Mouse (Mus musculus) 416B (cell line): ENCODE results near the gene 4930442H23Rik.
"Not testable (repeated sequence)": the region's sequence is repeated elsewhere in the genome, so short reads cannot be mapped to it uniquely, and the experiment has no call there.

Experiments used
- DNase-seq: peaks from one replicate; pipeline ENCODE4 v3.0.0; 2011; ENCODE audit warnings: low read depth

4930442H23Rik gene

DNA sequence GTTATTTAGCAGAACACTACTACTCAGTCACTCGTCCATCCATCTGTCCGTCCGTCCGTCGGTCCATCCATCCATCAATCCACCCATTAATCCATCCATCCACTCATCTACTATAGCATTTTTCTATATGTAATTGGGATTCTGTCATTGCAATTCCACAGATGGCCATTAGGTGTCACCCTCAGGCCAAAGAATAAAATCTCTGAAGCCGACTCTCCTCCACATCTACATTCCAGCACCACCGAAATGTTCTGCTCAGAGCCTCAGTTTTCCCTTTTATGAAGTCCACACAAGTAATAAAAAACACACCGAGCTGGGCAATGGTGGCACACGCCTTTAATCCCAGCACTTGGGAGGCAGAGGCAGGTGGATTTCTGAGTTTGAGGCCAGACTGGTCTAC lies 14.6 kb upstream of the 4930442H23Rik start:
- DNase-seq, result peak; percentile 75

DNA sequence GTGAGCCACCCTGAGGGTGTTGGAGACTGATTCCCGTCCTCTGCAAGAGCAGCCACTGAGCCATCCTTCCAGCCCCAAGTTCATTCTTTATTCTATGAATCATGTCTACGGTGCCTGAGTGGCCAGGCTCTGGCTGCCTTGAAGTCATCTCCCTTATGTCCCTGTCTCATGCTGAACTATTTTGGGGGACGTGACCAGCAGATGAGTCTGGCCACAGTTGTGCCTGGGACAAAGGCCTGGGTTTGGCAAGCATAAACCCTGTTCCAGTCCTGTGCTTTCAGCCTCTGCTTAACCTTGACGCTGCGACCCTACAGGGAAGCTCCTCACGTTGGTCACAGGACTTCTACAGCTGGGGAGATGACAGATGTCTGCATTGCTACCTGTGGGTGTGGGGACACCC lies 13.7 kb upstream of the 4930442H23Rik start:
- no peak for DNase-seq

DNA sequence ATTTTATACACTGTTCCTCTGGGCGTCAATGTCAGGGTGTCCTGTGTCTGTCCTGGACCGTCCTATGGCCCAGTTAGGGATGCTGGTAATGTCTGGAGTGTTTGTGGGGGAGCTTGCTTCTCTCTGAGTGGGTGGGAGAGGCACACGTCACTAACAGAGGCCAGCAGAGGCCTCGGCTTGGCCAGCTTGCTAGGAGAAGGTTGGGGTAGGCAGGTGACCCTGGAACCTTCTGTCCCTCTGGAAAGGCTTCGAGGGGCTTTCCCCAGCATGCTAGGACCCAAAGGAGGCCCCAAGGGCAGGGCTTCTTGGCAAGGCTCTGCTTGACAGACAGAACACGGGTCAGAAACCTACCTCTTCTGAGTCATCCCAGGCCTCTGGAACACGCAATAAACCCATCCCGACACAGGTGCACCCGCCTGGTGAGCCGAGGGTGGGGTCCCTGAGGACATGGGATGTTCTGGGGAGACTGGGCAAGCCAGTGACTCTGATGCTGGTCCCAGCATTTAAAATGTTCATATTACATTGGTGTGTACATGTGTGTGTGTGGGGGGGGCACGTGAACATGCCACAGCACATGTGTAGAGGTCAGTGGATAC lies 12.9 kb upstream of the 4930442H23Rik start:
- DNase-seq, result no peak

DNA sequence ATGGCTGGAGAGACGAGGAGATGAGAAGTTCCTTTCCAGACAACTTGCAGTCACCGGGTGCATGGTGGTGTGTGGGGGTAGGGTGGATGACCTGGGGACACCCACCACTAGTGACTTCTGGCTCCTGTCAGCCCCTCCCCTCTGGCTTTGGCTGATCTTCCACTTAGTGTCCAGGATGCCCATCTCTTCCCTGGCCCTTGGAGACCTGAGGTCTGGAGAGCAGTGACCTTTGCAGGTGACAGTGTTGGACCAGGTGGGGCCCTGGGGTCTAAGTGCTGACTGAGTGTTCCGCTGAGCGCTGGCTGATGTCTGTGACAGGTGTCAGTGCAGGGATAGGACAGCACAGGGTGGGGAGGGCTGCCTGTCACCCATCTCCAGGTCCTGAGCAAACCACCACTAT lies 11.7 kb upstream of the 4930442H23Rik start:
- DNase-seq, result no peak

DNA sequence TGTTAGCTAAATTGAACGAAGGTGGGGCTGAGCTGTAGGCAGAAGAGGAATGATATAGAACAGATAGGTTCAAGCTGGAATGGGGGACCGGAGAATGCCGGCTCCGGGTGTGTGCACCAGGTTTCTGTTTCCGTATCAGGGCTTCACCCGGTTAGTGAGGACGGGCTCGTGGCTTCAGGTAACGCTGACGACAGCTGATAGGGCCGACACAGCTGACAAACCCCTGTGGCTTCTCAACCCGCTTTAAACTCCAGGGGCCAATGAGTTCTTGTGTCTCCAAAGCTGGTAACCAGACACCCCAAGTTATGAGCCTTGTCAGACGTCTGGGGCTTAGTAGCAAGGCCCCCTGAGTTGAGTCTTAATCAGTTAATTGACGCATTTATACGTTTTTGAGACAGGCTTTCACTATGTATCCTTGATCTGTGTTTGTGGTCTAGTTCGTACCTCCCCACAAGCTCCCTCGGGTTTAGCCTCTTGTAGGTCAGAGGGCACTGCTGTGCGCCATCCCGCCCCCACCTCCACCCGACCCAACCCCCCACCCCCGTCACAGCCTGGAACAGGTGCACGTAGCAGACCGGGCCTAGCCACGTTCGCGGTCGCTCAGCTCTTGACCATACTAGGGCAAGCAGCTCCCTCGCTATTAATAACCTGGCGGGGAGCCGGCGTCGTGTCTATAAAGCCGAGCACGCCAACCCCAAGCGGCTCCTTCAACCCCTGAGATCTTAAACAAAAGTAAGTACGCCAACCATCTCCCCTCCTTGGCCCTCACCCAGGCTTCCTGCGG lies 10.5 kb upstream of the 4930442H23Rik start:
- DNase-seq, result no peak

DNA sequence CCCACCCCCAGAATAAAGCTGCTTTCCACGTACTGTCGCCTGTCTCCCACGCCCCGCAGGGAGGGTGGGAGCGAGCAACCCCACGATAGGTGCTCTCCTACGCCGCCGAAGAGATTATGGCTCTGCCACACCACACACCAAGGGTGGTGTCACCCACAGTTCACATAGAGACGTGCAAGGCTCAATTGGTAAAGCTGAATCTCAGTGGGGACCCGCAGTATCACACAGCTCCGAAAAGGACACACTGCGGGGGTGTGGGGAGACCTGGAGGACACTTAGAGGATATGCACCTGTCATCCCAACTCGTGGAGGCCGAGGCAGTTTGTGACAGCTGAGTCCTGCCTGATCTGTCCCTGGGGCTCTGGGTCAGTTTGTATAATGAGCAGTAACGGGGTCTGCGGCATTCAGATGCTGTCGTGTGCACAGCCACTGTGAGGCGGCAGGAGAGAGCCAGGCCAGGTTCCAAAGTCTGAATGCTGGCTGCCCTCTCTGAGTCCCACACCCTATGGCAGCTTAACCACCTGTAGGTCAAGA lies 9.4 kb upstream of the 4930442H23Rik start:
- peak; percentile 45 for DNase-seq

DNA sequence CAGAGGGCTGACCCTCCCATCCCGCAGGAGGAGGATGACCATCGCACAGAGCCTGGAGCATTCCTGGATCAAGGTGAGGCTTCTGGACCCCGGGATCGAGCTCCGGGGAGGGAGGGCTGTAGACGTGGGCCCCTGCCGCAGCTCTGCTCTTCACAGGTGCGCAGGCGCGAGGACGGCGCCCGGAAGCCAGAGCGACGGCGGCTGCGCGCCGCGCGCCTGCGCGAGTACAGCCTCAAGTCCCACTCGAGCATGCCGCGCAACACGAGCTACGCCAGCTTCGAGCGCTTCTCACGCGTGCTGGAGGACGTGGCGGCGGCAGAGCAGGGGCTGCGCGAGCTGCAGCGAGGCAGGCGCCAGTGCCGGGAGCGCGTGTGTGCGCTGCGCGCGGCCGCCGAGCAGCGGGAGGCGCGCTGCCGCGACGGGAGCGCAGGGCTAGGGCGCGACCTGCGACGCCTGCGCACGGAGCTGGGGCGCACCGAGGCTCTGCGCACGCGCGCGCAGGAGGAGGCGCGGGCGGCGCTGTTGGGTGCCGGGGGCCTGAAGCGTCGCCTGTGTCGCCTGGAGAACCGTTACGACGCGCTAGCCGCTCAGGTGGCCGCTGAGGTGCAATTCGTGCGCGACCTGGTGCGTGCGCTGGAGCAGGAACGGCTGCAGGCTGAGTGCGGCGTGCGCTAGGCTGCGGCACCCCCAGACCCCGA lies 8.8 kb upstream of the 4930442H23Rik start:
- DNase-seq, result peak; percentile 87

DNA sequence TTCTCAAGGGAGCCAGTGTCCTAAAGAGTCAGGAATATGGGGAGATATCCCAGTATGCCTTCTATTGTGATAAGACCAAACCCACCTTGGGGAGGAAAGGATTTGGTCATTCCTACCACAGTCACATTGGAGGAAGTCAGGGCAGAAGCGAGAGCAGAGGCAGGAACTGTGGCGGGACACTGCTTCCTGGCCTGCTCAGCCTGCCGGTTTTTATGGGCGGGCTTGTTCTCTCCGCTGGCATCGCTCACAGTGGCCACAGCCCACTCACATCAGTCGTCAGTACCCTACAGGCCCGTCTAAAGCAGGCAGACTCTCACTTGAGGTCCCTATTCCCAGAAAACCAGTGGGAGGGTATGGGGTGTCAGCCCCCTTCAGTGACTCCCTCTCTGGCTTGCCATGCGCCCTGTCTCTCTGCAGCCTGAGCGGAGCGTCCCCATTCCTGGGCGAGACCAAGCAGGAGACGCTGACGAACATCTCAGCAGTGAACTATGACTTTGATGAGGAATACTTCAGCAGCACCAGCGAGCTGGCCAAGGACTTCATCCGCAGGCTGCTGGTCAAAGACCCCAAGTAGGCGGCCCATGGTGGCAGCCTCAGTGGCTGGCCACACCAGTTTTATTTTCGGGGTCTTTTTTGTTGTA lies 7.8 kb upstream of the 4930442H23Rik start:
- peak; percentile 81 for DNase-seq

DNA sequence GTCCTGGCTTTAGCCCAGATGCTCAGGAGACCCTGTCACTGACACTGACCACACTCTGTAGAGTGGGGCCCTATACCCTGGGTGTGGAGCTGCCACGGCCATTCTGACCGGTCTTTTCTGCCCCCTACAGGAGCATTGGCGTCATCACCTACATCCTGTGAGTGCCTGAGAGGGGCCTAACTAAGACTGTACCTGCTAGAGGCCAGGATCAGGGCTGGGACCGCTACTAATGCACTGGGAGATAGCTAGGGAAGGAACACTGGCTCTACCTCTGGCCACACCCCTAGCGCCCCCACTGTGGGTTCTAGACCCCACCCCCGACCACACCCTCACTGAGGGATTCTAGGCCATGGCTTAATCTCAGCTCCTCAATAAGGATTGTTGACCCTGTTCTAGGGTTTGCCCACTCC lies 7.3 kb upstream of the 4930442H23Rik start:
- DNase-seq, result peak; percentile 56

DNA sequence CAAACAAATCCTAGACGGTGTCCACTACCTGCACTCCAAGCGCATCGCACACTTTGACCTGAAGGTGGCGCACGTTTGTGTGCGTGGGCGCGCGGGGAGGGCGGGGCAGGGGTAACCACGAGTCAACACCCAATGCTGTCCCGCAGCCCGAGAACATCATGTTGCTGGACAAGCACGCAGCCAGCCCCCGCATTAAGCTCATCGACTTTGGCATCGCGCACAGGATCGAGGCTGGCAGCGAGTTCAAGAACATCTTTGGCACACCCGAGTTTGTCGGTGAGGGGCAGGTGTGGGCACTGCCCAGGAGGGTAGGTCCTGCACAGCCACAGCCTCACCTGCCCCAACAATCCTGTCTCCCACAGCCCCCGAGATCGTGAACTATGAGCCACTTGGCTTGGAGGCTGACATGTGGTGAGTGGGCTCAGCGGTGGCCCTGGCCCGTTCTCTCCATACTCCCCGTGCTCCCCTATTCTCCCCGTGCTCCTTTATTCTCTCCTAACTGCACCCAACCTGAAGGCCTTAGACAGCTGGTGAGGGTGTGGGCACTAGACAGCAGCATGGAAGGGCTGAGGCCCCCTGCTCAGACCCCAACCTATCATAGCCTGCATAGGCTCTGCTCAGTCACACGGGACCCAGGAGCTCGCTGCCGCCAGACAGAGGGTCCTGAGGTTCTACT lies 6.7 kb upstream of the 4930442H23Rik start:
- DNase-seq, result peak; percentile 54

DNA sequence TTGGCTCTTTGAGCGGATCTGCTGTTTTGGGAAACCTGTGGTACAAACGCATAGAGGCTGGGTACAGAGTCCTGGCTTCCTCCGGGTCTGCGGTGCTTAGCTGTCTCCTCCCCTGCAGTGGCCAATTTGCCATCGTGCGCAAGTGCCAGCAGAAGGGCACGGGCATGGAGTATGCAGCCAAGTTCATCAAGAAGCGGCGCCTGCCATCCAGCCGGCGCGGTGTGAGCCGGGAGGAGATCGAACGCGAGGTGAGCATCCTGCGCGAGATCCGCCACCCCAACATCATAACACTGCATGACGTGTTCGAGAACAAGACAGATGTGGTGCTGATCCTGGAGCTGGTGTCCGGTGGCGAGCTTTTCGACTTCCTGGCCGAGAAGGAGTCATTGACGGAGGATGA lies 6.2 kb upstream of the 4930442H23Rik start:
- no peak for DNase-seq

DNA sequence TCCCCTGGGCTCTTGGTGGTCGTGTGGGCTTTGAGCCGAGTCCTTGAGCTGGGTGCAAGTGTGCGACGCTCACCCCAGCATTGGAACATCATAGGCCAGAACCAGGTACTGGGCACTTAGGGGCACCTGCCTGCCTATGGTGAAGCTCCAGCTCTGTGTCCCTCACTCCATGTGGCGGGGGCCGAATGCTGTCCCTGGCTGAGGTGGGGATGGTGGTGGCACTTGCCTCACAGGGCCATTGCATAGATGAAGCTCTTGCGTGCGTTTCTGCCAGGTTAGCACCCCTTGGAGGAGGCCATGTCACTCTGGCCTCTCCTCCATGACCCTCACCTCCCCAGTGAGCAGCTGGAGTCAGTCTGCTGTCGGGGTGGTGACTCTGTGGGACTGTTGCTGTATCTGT lies 3.5 kb upstream of the 4930442H23Rik start:
- no peak for DNase-seq

DNA sequence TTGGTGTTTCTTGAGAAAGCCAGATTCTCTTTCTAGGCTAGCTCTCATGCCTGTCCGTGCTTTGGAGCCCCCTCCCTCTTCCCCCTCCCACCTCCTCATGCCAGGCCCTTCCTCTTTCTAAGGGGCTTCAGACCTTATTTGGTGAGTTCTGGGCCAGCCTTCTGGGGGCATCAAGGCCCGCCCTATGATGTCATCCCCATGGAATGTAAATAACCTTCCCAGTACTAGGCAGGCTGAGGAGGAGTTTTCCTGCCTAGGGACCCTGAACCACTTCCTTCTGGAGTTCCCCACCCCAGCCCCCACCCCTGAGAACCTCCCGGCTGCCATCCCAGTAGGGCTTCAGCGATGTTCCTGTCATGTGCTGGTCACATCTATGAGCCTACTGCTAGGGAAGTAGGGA lies 1.1 kb upstream of the 4930442H23Rik start:
- no peak for DNase-seq

DNA sequence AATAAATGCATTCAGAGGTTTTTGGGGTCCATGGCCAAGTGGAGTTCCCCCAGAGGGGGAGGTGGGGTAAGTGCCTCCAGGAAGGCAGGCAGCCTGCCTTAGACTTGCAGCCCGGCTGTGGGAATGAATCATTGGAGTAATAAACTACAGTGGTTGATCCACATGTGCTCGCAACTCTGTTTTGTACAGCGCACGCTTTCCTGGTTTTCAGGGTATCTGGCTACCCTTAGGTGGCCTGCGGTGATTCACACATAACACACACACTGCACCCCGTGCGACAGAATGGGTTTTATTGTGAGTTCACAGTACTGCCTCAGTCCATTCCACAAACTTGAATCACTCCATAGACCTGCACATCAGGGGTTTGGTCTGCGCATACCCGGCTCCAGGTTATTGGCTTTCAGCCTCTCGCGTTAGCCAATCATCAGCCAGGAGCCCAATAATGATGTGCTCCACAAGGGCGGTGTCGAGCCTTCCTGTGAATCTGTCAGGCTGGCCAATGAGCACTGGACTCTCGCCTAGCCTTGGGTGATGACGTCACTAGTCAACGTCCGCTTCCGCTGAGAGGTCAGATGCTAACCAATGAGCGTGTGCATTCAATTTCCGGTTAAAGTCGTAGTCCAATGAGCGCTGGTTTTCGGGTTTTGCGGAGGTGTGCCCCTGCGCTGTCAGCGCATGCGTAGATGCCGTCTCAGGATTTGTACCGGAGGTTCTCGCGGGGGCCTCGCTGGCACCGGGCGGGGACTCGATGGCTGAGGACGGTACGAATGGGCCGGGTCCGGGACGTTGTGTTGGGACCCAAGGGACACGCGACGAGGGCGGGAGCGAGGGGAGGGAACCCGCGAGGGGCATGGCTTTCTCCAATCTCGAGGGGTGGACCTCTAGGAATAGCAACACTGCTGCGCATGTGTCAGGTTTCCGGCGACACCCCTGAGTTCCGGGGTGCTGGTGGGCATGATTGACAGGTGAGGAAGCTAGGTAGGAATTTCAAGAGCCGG lies 1.0 kb downstream of the 4930442H23Rik start, which contains the start of gene Dapk3:
Gene Dapk3, plus strand, starts transcription at position 670 of the 998 bp plus-strand sequence.
- peak; percentile 100 for DNase-seq

DNA sequence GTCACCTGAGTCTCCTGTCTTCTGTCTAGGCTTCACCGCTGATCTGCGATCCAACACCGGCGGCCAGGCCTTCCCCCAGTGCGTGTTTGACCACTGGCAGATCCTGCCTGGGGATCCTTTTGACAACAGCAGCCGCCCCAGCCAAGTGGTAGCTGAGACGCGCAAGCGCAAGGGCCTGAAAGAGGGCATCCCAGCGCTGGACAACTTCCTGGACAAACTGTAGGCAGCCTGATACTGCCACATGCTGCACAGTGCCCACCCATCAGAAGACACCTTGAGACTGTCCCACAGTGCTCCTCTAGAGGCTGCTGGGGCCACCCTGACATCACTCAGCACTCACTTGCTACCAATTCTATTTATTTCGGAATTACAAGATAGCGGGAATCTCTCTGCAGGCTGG lies 1.8 kb downstream of the 4930442H23Rik start:
- DNase-seq, result not testable (repeated sequence)

DNA sequence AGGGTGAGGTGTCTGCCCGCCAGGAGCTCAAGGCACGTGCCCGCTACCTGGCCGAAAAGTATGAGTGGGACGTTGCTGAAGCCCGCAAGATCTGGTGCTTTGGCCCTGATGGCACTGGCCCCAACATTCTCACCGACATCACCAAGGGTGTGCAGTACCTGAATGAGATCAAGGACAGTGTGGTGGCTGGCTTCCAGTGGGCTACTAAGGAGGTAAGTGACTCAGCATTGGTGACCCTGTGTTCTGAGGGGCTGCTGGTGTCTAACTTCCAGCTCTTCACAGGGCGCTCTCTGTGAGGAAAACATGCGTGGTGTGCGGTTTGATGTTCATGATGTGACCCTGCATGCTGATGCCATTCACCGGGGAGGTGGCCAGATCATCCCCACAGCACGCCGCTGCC lies 2.7 kb downstream of the 4930442H23Rik start:
- no peak for DNase-seq

DNA sequence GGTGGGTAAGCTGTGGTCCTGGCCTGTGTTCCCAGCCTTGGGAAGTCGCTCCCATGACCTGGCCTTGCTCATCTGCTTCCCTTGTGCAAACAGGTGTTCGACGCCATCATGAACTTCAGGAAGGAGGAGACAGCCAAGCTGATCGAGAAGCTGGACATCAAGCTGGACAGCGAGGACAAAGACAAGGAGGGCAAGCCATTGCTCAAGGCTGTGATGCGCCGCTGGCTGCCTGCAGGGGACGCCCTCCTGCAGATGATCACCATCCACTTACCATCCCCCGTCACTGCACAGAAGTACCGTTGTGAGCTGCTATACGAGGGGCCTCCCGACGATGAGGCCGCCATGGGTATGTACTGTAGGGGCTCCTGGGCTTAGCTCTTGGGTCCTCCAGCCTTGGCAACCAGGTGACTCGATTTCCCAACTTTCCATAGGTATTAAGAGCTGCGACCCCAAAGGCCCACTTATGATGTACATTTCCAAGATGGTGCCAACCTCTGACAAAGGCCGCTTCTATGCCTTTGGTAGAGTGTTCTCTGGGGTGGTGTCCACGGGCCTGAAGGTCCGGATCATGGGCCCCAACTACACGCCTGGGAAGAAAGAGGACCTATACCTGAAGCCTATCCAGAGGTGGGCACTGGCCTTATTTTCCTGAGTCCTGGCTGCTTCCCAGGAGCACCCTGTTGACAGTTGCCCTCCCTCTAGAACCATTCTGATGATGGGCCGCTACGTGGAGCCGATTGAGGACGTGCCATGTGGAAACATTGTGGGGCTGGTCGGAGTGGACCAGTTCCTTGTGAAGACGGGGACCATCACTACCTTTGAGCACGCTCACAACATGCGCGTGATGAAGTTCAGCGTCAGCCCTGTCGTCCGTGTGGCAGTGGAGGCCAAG lies 4.0 kb downstream of the 4930442H23Rik start:
- no peak for DNase-seq

DNA sequence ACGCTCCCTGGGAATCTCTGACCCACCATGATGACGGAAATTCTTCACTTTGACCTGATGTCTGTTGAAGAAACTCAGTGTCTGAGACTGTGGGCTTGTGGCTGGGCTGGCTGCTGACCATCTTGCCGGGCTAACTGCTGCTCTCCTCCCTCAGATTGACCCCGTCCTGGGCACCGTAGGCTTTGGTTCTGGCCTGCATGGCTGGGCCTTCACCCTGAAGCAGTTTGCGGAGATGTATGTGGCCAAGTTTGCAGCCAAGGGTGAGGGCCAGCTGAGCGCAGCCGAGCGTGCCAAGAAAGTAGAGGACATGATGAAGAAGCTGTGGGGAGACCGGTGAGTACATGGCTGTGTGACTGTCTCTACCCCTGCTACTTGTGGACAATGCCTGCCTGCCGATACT lies 4.7 kb downstream of the 4930442H23Rik start:
- DNase-seq, result no peak

DNA sequence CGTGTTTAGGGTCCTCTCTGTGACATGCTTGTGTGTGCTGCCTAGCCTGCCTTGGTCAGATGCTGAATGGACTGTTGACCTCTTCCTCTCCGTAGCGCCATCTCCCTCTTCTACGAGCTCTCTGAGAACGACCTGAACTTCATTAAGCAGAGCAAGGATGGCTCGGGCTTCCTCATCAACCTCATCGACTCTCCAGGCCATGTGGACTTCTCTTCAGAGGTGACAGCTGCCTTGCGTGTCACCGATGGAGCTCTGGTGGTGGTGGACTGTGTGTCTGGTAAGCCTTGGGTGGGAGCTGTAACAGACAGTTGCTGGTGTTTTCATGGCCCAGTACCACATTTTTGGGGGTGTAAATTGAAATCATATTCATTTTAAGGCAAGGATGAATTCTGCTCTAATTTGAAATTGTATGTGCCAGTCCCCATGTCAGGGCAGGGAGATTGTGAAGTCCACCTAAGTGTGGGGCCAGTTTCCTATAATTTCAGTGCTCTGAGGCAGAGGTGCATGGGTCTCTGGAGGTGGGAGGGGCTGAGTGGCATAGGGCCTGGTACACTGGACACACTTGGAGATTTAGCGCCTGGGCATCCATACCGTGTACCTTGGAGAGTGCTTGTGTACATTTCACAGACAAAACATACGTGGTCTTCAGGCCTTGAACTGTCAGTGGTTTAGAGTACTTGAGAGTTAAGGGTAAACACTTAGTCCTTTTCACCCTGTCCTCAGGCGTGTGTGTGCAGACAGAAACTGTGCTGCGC lies 5.5 kb downstream of the 4930442H23Rik start:
- no peak for DNase-seq
